Mouse (Mus musculus): ENCODE results near the gene Vti1a.

Gene Vti1a

GRCm38 (mm10) chr19:55564104-55564938, 248.2 kb downstream of the Vti1a start:
- Histone ChIP-seq H3K4me1 (replicated peaks; ENCODE audit: low read depth, low read length) (peaks cover 11% of the 10 kb centered on the region; the same call in 1 of the 2 replicates), H3K27me3 (ENCODE audit: insufficient read depth, low read length) (0 out of 2 replicates have a peak, but pooled peaks cover 2% of the 10 kb centered on the region), H3K36me3 (ENCODE audit: insufficient read depth, low read length) (no peaks in the 10 kb centered on the region), H3K4me3 (replicated peaks; ENCODE audit: low read length) (no peak overlapping the region), H3K9me3 (ENCODE audit: low read length) (peaks cover 15% of the 10 kb centered on the region)
- TF ChIP-seq NANOG (IDR thresholded peaks at IDR 0.05; ENCODE audit: borderline replicate concordance, low read length) (no peak), CTCF (conservative IDR thresholded peaks at IDR 0.05; ENCODE audit: low read length) (no peak), POU5F1 (IDR thresholded peaks at IDR 0.05; ENCODE audit: borderline replicate concordance, low read length) (no peak)

GRCm38 (mm10) chr19:55565111-55565510, 249.0 kb downstream of the Vti1a start:
- Histone ChIP-seq H3K4me1 (replicated peaks; ENCODE audit: low read depth, low read length) (peaks cover 11% of the 10 kb centered on the region; the same call in 1 of the 2 replicates), H3K27me3 (ENCODE audit: insufficient read depth, low read length) (no peaks in the 10 kb centered on the region), H3K36me3 (ENCODE audit: insufficient read depth, low read length) (no peaks in the 10 kb centered on the region), H3K4me3 (replicated peaks; ENCODE audit: low read length) (no peak overlapping the region), H3K9me3 (ENCODE audit: low read length) (peaks cover 15% of the 10 kb centered on the region)
- TF ChIP-seq POU5F1 (IDR thresholded peaks at IDR 0.05; ENCODE audit: borderline replicate concordance, low read length) (no peak), CTCF (conservative IDR thresholded peaks at IDR 0.05; ENCODE audit: low read length) (no peak), NANOG (IDR thresholded peaks at IDR 0.05; ENCODE audit: borderline replicate concordance, low read length) (no peak)

GRCm38 (mm10) chr19:55565523-55566369, 249.7 kb downstream of the Vti1a start:
- H3K4me1 ChIP-seq (replicated peaks; ENCODE audit: low read depth, low read length): peaks cover 11% of the 10 kb centered on the region; the same call in 1 of the 2 replicates
- H3K27me3 ChIP-seq (ENCODE audit: insufficient read depth, low read length): no peaks in the 10 kb centered on the region
- H3K9me3 ChIP-seq (ENCODE audit: low read length): peaks cover 15% of the 10 kb centered on the region
- no peaks in the 10 kb centered on the region for H3K36me3 ChIP-seq (ENCODE audit: insufficient read depth, low read length)
- no peak for TF ChIP-seq POU5F1 (IDR thresholded peaks at IDR 0.05; ENCODE audit: borderline replicate concordance, low read length)
- TF ChIP-seq NANOG (IDR thresholded peaks at IDR 0.05; ENCODE audit: borderline replicate concordance, low read length): no peak
- no peak for TF ChIP-seq CTCF (conservative IDR thresholded peaks at IDR 0.05; ENCODE audit: low read length)
- no peak overlapping the region for H3K4me3 ChIP-seq (replicated peaks; ENCODE audit: low read length)

GRCm38 (mm10) chr19:55569114-55569513, 253.0 kb downstream of the Vti1a start:
- Histone ChIP-seq H3K9me3 (ENCODE audit: low read length) (no peaks in the 10 kb centered on the region), H3K4me3 (replicated peaks; ENCODE audit: low read length) (no peak overlapping the region), H3K36me3 (ENCODE audit: insufficient read depth, low read length) (no peaks in the 10 kb centered on the region), H3K27me3 (ENCODE audit: insufficient read depth, low read length) (no peaks in the 10 kb centered on the region), H3K4me1 (replicated peaks; ENCODE audit: low read depth, low read length) (peaks cover 16% of the 10 kb centered on the region; the same call in 1 of the 2 replicates)
- TF ChIP-seq POU5F1 (IDR thresholded peaks at IDR 0.05; ENCODE audit: borderline replicate concordance, low read length) (no peak), NANOG (IDR thresholded peaks at IDR 0.05; ENCODE audit: borderline replicate concordance, low read length) (no peak), CTCF (conservative IDR thresholded peaks at IDR 0.05; ENCODE audit: low read length) (no peak)

- no peaks in the 10 kb centered on the region for H3K36me3 ChIP-seq (ENCODE audit: insufficient read depth, low read length)
- H3K4me3 ChIP-seq (replicated peaks; ENCODE audit: low read length): no peak overlapping the region
- TF ChIP-seq POU5F1 (IDR thresholded peaks at IDR 0.05; ENCODE audit: borderline replicate concordance, low read length): no peak
- H3K9me3 ChIP-seq (ENCODE audit: low read length): no peaks in the 10 kb centered on the region
- peaks cover 16% of the 10 kb centered on the region; the same call in 1 of the 2 replicates for H3K4me1 ChIP-seq (replicated peaks; ENCODE audit: low read depth, low read length)
- no peaks in the 10 kb centered on the region for H3K27me3 ChIP-seq (ENCODE audit: insufficient read depth, low read length)
Observed at GRCm38 (mm10) chr19:55569894-55570293, 253.8 kb downstream of the Vti1a start.

- no peaks in the 10 kb centered on the region for H3K27me3 ChIP-seq (ENCODE audit: insufficient read depth, low read length)
Observed at GRCm38 (mm10) chr19:55570520-55571296, 254.6 kb downstream of the Vti1a start.

GRCm38 (mm10) chr19:55571486-55571885, 255.4 kb downstream of the Vti1a start:
- Histone ChIP-seq H3K36me3 (ENCODE audit: insufficient read depth, low read length) (no peaks in the 10 kb centered on the region), H3K4me3 (replicated peaks; ENCODE audit: low read length) (no peak overlapping the region), H3K9me3 (ENCODE audit: low read length) (no peaks in the 10 kb centered on the region), H3K27me3 (ENCODE audit: insufficient read depth, low read length) (no peaks in the 10 kb centered on the region), H3K4me1 (replicated peaks; ENCODE audit: low read depth, low read length) (peaks cover 11% of the 10 kb centered on the region; the same call in 1 of the 2 replicates)
- TF ChIP-seq CTCF (conservative IDR thresholded peaks at IDR 0.05; ENCODE audit: low read length) (no peak), POU5F1 (IDR thresholded peaks at IDR 0.05; ENCODE audit: borderline replicate concordance, low read length) (no peak), NANOG (IDR thresholded peaks at IDR 0.05; ENCODE audit: borderline replicate concordance, low read length) (no peak)

More at GRCm38 (mm10) chr19:55570520-55571296, 254.6 kb downstream of the Vti1a start:
- H3K9me3 ChIP-seq (ENCODE audit: low read length): no peaks in the 10 kb centered on the region
- TF ChIP-seq NANOG (IDR thresholded peaks at IDR 0.05; ENCODE audit: borderline replicate concordance, low read length): no peak
- no peak for TF ChIP-seq POU5F1 (IDR thresholded peaks at IDR 0.05; ENCODE audit: borderline replicate concordance, low read length)
- TF ChIP-seq CTCF (conservative IDR thresholded peaks at IDR 0.05; ENCODE audit: low read length): no peak
- no peak overlapping the region for H3K4me3 ChIP-seq (replicated peaks; ENCODE audit: low read length)
- no peaks in the 10 kb centered on the region for H3K36me3 ChIP-seq (ENCODE audit: insufficient read depth, low read length)
- peaks cover 16% of the 10 kb centered on the region; the same call in 1 of the 2 replicates for H3K4me1 ChIP-seq (replicated peaks; ENCODE audit: low read depth, low read length)
